Mouse (Mus musculus) adrenal gland, adult 18-20 months (tissue): ENCODE data around the gene Lasp1. TPM values are rescaled to one million over a fixed set of nuclear protein-coding genes. Genes with fewer than 3 reads are reported as not detected.

Experiments
- DNase-seq, 2 experiments: peaks; one replicate each; pipeline ENCODE4 v3.0.0; 2021 to 2022; ENCODE audit warnings: low spot score in 2 of 2
- long read RNA-seq, 2 experiments: library from polyadenylated mRNA; stranded (forward); transcript quantifications; one replicate each; pipeline ENCODE4 v2.0.0; 2021
- total RNA-seq, 2 experiments: library from RNA; stranded (reverse); gene quantifications; 1 replicate in 1 of 2; 2 replicates in 1 of 2; pipeline ENCODE4 v1.2.3; 2021

Lasp1 gene
- total RNA-seq, result 100 to 1,000 TPM in 1 of 2 experiments, 10 to 100 TPM in 1; 94.0 to 145 TPM
- long read RNA-seq, experiment 1, transcript Lasp1-201 (7 exons, 3,540 nt), result major isoform, 89 of 109 reads
- long read RNA-seq, experiment 1, partial matches to known transcripts, result 12 of 109 reads
- long read RNA-seq, experiment 1, other reads (novel, unspliced or antisense), result 5 of 109 reads
- long read RNA-seq, experiment 2, transcript Lasp1-201 (7 exons, 3,540 nt), result major isoform, 75 of 217 reads
- long read RNA-seq, experiment 2, transcript Lasp1-205 (3 exons, 758 nt), result minor isoform, 15 of 217 reads
- long read RNA-seq, experiment 2, partial matches to known transcripts, result 3 of 217 reads
- long read RNA-seq, experiment 2, other reads (novel, unspliced or antisense), result 124 of 217 reads

GRCm38 (mm10) chr11:97798782-97799145, at the start of gene Lasp1:
Gene Lasp1 (plus strand): TSS chr11:97799000.
- DNase-seq, result peak; percentile 91 to 96

GRCm38 (mm10) chr11:97753277-97753676, 45.5 kb upstream of the Lasp1 start:
- no peak for DNase-seq

GRCm38 (mm10) chr11:97758125-97758524, 40.7 kb upstream of the Lasp1 start:
- no peak for DNase-seq

GRCm38 (mm10) chr11:97758942-97759341, 39.9 kb upstream of the Lasp1 start:
- DNase-seq, result no peak

- DNase-seq, result no peak
Observed at GRCm38 (mm10) chr11:97761638-97762037, 37.2 kb upstream of the Lasp1 start.

GRCm38 (mm10) chr11:97766154-97766881, 32.5 kb upstream of the Lasp1 start, which contains the start of gene Cwc25:
Gene Cwc25 (minus strand): TSS chr11:97766556.
- peak; percentile 92 to 93 for DNase-seq

GRCm38 (mm10) chr11:97769704-97770103, 29.1 kb upstream of the Lasp1 start:
- DNase-seq, result no peak

GRCm38 (mm10) chr11:97771410-97771809, 27.4 kb upstream of the Lasp1 start:
- no peak for DNase-seq

- no peak for DNase-seq
Observed at GRCm38 (mm10) chr11:97775186-97775585, 23.6 kb upstream of the Lasp1 start.

GRCm38 (mm10) chr11:97775808-97776496, 22.8 kb upstream of the Lasp1 start, which contains the start of gene 1700001P01Rik:
Gene 1700001P01Rik (minus strand): TSS chr11:97775918.
- DNase-seq, result no peak

- DNase-seq, result no peak
Observed at GRCm38 (mm10) chr11:97776497-97777128, 22.2 kb upstream of the Lasp1 start.

GRCm38 (mm10) chr11:97777129-97777529, 21.7 kb upstream of the Lasp1 start:
- no peak for DNase-seq

- no peak for DNase-seq
Observed at GRCm38 (mm10) chr11:97778918-97779317, 19.9 kb upstream of the Lasp1 start.

GRCm38 (mm10) chr11:97779968-97780701, 18.7 kb upstream of the Lasp1 start:
- DNase-seq, result no peak

- no peak for DNase-seq
Observed at GRCm38 (mm10) chr11:97781478-97781831, 17.3 kb upstream of the Lasp1 start.

- peak; percentile 99 to 100 for DNase-seq
Observed at GRCm38 (mm10) chr11:97781832-97782563, 16.8 kb upstream of the Lasp1 start, which contains the start of gene Rpl23. Gene Rpl23 (minus strand): TSS chr11:97782437.

GRCm38 (mm10) chr11:97782564-97782895, 16.3 kb upstream of the Lasp1 start:
- DNase-seq, result no peak

- DNase-seq, result no peak
Observed at GRCm38 (mm10) chr11:97787961-97788360, 10.8 kb upstream of the Lasp1 start.

- no peak for DNase-seq
Observed at GRCm38 (mm10) chr11:97789727-97790126, 9.1 kb upstream of the Lasp1 start.
